Mouse (Mus musculus) intestine, postnatal 0 days (tissue): ENCODE results near the gene Olfr572. TPM values are rescaled to one million over a fixed set of nuclear protein-coding genes. Genes with fewer than 3 reads are reported as not detected.

ENCODE experiments used
- ATAC-seq: fragments of 200-750 bp; cut with Nextera tagmentation; 2 replicates; pipeline ENCODE4 v1.8.0; 2017; ENCODE audit warnings: mild to moderate bottlenecking, moderate TSS enrichment, moderate library complexity
- H3K27ac ChIP-seq: fragments of 300-500 bp; sonication (generic); 2 replicates; pipeline ENCODE4 v1.5.1; 2014; ENCODE audit warnings: mild to moderate bottlenecking, low read depth, low read length, moderate library complexity
- H3K27me3 ChIP-seq: fragments of 300-500 bp; sonication (generic); replicated peaks from 2 replicates; pipeline ENCODE4 v1.6.1; 2014; ENCODE audit warnings: low read length, mixed read lengths; ENCODE audit not compliant: control insufficient read depth, insufficient read depth
- H3K36me3 ChIP-seq: fragments of 300-500 bp; sonication (generic); 2 replicates; pipeline ENCODE4 v1.6.1; 2014; ENCODE audit warnings: mild to moderate bottlenecking, moderate library complexity; ENCODE audit not compliant: control insufficient read depth, insufficient read depth
- H3K4me1 ChIP-seq: fragments of 300-500 bp; sonication (generic); replicated peaks from 2 replicates; pipeline ENCODE4 v1.6.1; 2014; ENCODE audit warnings: antibody characterized with exemption, low read length, mixed read lengths; ENCODE audit not compliant: control insufficient read depth, insufficient read depth
- H3K4me2 ChIP-seq: fragments of 300-500 bp; sonication (generic); replicated peaks from 2 replicates; pipeline ENCODE4 v1.6.1; 2014; ENCODE audit warnings: low read depth, mild to moderate bottlenecking, moderate library complexity
- H3K4me3 ChIP-seq: fragments of 300-500 bp; sonication (generic); 2 replicates; pipeline ENCODE4 v1.5.1; 2014; ENCODE audit warnings: low read depth, low read length
- H3K9ac ChIP-seq: fragments of 300-500 bp; sonication (generic); 2 replicates; pipeline ENCODE4 v1.6.1; 2014; ENCODE audit warnings: mild to moderate bottlenecking, low read depth, low read length
- H3K9me3 ChIP-seq: fragments of 300-500 bp; sonication (generic); 2 replicates; pipeline ENCODE4 v1.6.1; 2016; ENCODE audit warnings: mixed run types; ENCODE audit not compliant: control insufficient read depth
- CTCF ChIP-seq: sonication (generic); IDR thresholded peaks from 2 replicates; pipeline ENCODE4 v1.5.1; 2016; ENCODE audit warnings: low read depth, mild to moderate bottlenecking, control low read depth, antibody characterized with exemption, moderate library complexity
- WGBS: fragments of 180-500 bp; shearing (Covaris S2); extraction: QIAGEN DNeasy Blood & Tissue Kit; methylation state at CpG from one replicate; pipeline ENCODE4 v1.1.7; 2014; 5-methylcytosine and 5-hydroxymethylcytosine counted together
- polyA plus RNA-seq: library from polyadenylated mRNA; unstranded; fragments of >200 nt; fragmentation: Nextera tagmentation; extraction: Ambion mirVana; gene quantifications from 2 replicates; pipeline ENCODE4 v1.2.1, GENCODE M21; 2015

The Olfr572 gene
- polyA plus RNA-seq, 1 experiment from 2014 or later = not detected

DNA sequence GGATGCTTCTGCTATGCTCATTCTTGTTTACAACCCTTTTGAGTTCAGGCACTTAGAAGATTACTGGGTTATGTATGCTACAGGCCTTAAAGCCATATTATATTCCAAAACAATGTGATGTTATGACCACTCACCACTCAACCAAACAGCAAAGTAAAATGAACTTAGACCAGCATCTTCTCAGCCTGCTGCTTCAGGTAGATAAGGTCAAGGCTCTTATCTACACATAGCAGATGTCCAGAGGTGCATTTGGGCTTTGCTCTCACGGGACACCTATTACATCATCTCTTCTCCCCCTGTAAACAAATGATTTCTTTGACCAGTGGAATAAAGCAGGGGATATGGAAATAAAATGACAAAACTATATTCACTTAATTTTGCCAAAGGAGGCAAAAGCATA lies 34.4 kb downstream of the Olfr572 start, which contains the start of gene Olfr575:
Gene Olfr575 (minus strand): TSS at position 183 of the 400 bp plus-strand sequence.
- Histone ChIP-seq H3K36me3 (no peaks in the 10 kb centered on the region), H3K4me1 (no peaks in the 10 kb centered on the region), H3K4me2 (no peak within 1 kb of the TSS), H3K4me3 (no peak within 1 kb of the TSS), H3K9ac (no peak within 1 kb of the TSS), H3K27ac (no peak within 1 kb of the TSS), H3K9me3 (no peaks in the 10 kb centered on the region), H3K27me3 (no peaks in the 10 kb centered on the region)
- 47% methylated on average over 1 of the region's 1 CpGs for WGBS
- no peak for TF ChIP-seq CTCF
- ATAC-seq = no peak

DNA sequence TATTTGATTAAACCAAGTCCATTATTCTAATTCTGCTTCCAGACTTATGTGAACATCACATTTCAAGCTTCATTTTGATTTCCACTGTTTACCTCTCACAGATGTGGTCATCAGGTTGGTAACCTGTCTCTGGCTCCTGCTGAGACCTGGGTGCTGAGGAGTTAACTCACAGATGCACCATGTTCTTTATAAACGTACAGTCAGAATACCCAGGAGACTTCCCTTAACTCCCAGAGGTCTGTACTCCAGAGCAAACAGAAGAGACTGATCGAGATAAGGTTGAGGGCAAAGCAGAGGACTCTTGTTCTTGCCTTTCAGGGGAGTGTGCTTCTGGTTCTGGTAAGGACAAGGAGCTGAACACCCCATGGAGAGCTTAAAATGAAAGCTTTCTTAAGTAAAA lies 38.2 kb downstream of the Olfr572 start, which contains the start of gene Olfr576:
Gene Olfr576 (plus strand): TSS at position 301 of the 400 bp plus-strand sequence.
- ATAC-seq = no peak
- no peak within 1 kb of the TSS for H3K9ac ChIP-seq
- H3K27ac ChIP-seq = no peak within 1 kb of the TSS
- no peaks in the 10 kb centered on the region for H3K4me1 ChIP-seq
- H3K27me3 ChIP-seq = no peaks in the 10 kb centered on the region
- WGBS = 6% methylated on average over 2 of the region's 2 CpGs
- no peak within 1 kb of the TSS for H3K4me3 ChIP-seq
- no peak within 1 kb of the TSS for H3K4me2 ChIP-seq
- H3K9me3 ChIP-seq = no peaks in the 10 kb centered on the region
- no peak for TF ChIP-seq CTCF
- H3K36me3 ChIP-seq = no peaks in the 10 kb centered on the region

DNA sequence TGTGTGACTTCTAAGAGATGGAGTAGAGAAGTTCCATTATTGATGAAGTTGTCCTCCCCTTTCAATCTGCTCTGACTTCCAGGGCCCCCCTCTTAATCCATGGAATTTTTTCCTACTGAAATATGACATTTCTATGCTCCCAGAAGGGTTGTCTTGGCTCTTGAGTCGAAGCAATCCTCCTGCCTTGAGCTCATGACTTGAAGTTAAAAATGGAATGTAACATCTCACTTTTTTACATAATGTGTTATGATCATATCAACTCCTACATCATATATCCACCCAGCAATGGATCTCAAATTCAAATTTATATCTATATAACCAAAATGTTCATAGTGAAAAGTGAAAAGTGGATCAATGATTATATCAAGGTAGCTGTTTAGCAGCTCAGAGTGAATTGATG lies 50.2 kb downstream of the Olfr572 start:
- no peaks in the 10 kb centered on the region for H3K27me3 ChIP-seq
- 42% methylated on average over 1 of the region's 1 CpGs for WGBS
- H3K36me3 ChIP-seq = no peaks in the 10 kb centered on the region
- H3K9me3 ChIP-seq = no peaks in the 10 kb centered on the region
- no peak overlapping the region for H3K9ac ChIP-seq
- H3K27ac ChIP-seq = no peak overlapping the region
- no peak overlapping the region for H3K4me2 ChIP-seq
- H3K4me1 ChIP-seq = no peaks in the 10 kb centered on the region
- ATAC-seq = no peak
- H3K4me3 ChIP-seq = no peak overlapping the region
- no peak for TF ChIP-seq CTCF

DNA sequence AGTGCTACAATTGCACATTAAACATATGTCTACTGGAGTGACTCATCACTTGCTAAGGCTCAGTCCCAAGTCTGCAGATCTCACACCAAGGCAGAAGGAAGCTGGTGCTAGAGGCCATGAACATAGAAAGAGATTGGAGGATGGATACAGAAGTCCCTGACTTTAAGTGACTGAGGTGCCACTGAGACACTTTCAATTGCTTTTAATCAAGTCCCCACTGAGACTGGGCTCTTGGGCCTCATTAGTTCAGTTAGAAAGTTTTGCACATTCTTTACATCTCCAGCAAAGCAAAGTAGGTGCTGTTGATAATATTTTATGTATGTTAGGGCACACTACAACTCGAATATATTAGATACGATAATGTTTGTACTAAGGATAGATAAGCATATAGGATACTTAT lies 51.6 kb downstream of the Olfr572 start, which contains the start of gene Olfr577:
Gene Olfr577 (minus strand): TSS at position 101 of the 400 bp plus-strand sequence.
- H3K4me2 ChIP-seq = no peak within 1 kb of the TSS
- no peaks in the 10 kb centered on the region for H3K36me3 ChIP-seq
- H3K4me3 ChIP-seq = no peak within 1 kb of the TSS
- H3K27me3 ChIP-seq = no peaks in the 10 kb centered on the region
- no peak for ATAC-seq
- WGBS = 85% methylated on average over 2 of the region's 2 CpGs
- H3K4me1 ChIP-seq = no peaks in the 10 kb centered on the region
- no peak within 1 kb of the TSS for H3K9ac ChIP-seq
- TF ChIP-seq CTCF = no peak
- no peaks in the 10 kb centered on the region for H3K9me3 ChIP-seq
- no peak within 1 kb of the TSS for H3K27ac ChIP-seq

Other genes starting within 250 kb of the Olfr572 start
- gene Trim68, start 237.1 kb upstream of the Olfr572 start, polyA plus RNA-seq = 3.6 and 4.3 TPM in 2 replicates
- gene Olfr557, start 228.5 kb upstream of the Olfr572 start, polyA plus RNA-seq = not detected in 2 replicates
- 0.38 and 0.48 TPM in 2 replicates for gene Olfr558, start 222.2 kb upstream of the Olfr572 start, polyA plus RNA-seq
- not detected in 2 replicates for gene Olfr33, start 205.3 kb upstream of the Olfr572 start, polyA plus RNA-seq
- gene Olfr559, start 196.9 kb upstream of the Olfr572 start, polyA plus RNA-seq = not detected in 2 replicates
- not detected in 2 replicates for gene Olfr560, start 165.0 kb upstream of the Olfr572 start, polyA plus RNA-seq
- gene Olfr78, start 164.9 kb upstream of the Olfr572 start, polyA plus RNA-seq = 0.12 and 0.23 TPM in 2 replicates
- not detected in 2 replicates for gene Olfr561, start 153.2 kb upstream of the Olfr572 start, polyA plus RNA-seq
- not detected in 2 replicates for gene Olfr564, start 120.9 kb upstream of the Olfr572 start, polyA plus RNA-seq
- not detected in 2 replicates for gene Olfr566, start 65.6 kb upstream of the Olfr572 start, polyA plus RNA-seq
- gene Olfr568, start 47.3 kb upstream of the Olfr572 start, polyA plus RNA-seq = not detected in 2 replicates
- not detected in 2 replicates for gene Olfr569, start 33.5 kb upstream of the Olfr572 start, polyA plus RNA-seq
- not detected in 2 replicates for gene Olfr570, start 29.8 kb upstream of the Olfr572 start, polyA plus RNA-seq
- gene Olfr571, start 6.9 kb upstream of the Olfr572 start, polyA plus RNA-seq = not detected in 2 replicates
- gene Olfr573-ps1, start 18.2 kb downstream of the Olfr572 start, polyA plus RNA-seq = not detected in 2 replicates
- not detected in 2 replicates for gene Olfr574, start 24.1 kb downstream of the Olfr572 start, polyA plus RNA-seq
- not detected in 2 replicates for gene Olfr575, start 34.4 kb downstream of the Olfr572 start, polyA plus RNA-seq
- gene Olfr576, start 38.3 kb downstream of the Olfr572 start, polyA plus RNA-seq = not detected in 2 replicates
- not detected in 2 replicates for gene Olfr577, start 51.5 kb downstream of the Olfr572 start, polyA plus RNA-seq
- gene Olfr578, start 64.9 kb downstream of the Olfr572 start, polyA plus RNA-seq = not detected in 2 replicates
- not detected in 2 replicates for gene Olfr582, start 113.6 kb downstream of the Olfr572 start, polyA plus RNA-seq
- not detected in 2 replicates for gene Olfr583, start 126.9 kb downstream of the Olfr572 start, polyA plus RNA-seq
- gene Olfr584, start 157.5 kb downstream of the Olfr572 start, polyA plus RNA-seq = not detected in 2 replicates
- not detected in 2 replicates for gene Olfr585, start 173.3 kb downstream of the Olfr572 start, polyA plus RNA-seq
- gene Olfr586, start 201.2 kb downstream of the Olfr572 start, polyA plus RNA-seq = not detected in 2 replicates
- gene Olfr588-ps1, start 216.5 kb downstream of the Olfr572 start, polyA plus RNA-seq = not detected in 2 replicates
- not detected in 2 replicates for gene Olfr589, start 231.9 kb downstream of the Olfr572 start, polyA plus RNA-seq